ENCODE assay signal across 25 mouse cellular contexts in the genomic region with DNA sequence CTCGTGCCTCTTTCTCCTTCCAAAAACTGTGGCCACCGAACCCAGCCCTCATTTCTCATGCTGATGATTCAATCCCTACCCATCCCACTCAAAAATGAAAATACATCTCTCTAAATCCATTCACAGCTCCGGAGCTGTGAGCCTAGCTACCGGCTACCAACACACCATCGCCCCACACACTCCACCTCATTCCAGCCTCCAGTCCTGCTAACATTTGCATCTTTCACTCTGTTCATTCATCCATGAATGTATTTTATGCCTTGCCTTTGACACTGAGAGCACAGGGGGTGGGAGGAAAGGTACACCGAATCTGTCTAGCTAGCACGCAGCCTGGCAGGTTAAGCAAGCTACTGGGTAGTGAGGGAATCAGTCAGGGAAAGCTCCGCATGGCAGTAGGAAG. TPM values are rescaled to one million over a fixed set of nuclear protein-coding genes. Genes with fewer than 3 reads are reported as not detected.
A peak's percentile ranks its signal among the peaks of the same experiment; 100 is the strongest.
DNase-seq lines count a peak whose midpoint lies in the region; ATAC-seq lines count a peak whose summit lies in the region.
"Had no signal": no experiment of that assay in that cellular context is flagged by ENCODE, and none has a peak within 500 bp of the region (broad histone marks: within the 10 kb centered on the region; RNA-seq: fewer than 3 reads in every experiment).

No protein-coding gene starts in this region.

- H3K27me3 ChIP-seq in kidney, embryonic 15.5 days = no peaks in the 10 kb centered on the region
- H3K27me3 ChIP-seq: forebrain, embryonic 12.5 days had no signal

- no peaks in the 10 kb centered on the region for H3K9me3 ChIP-seq in kidney, embryonic 15.5 days (replicated peaks)
- H3K9me3 ChIP-seq: forebrain, embryonic 12.5 days; heart, embryonic 10.5 days had no signal

- H3K9ac ChIP-seq in kidney, embryonic 15.5 days = no peak overlapping the region
- H3K9ac ChIP-seq: forebrain, embryonic 12.5 days; hindbrain, embryonic 14.5 days had no signal

- ATAC-seq in kidney, embryonic 15.5 days (replicated peaks; ENCODE audit: low FRiP score) = no peak
- ATAC-seq: inflammation-experienced regulatory T-cells, adult 6 months had no signal

- H3K36me3 ChIP-seq in kidney, embryonic 15.5 days = no peaks in the 10 kb centered on the region
- H3K36me3 ChIP-seq: forebrain, embryonic 12.5 days; heart, embryonic 10.5 days had no signal

- no peak overlapping the region for H3K4me3 ChIP-seq in kidney, embryonic 15.5 days (replicated peaks)
- H3K4me3 ChIP-seq: forebrain, embryonic 12.5 days; heart, embryonic 10.5 days; layer of hippocampus, adult 2 months had no signal

- H3K4me2 ChIP-seq in kidney, embryonic 15.5 days = no peak overlapping the region
- H3K4me2 ChIP-seq: forebrain, embryonic 12.5 days; hindbrain, embryonic 14.5 days had no signal

- 70% methylated on average over 8 of the region's 8 CpGs for WGBS in kidney, embryonic 15.5 days

- peaks cover 41% of the 10 kb centered on the region for H3K4me1 ChIP-seq in kidney, embryonic 15.5 days

- H3K27ac ChIP-seq in kidney, embryonic 15.5 days = no peak overlapping the region
- H3K27ac ChIP-seq: forebrain, embryonic 12.5 days; heart, embryonic 10.5 days; hindbrain, embryonic 14.5 days; layer of hippocampus, adult 2 months; stomach, postnatal 0 days had no signal

- DNase-seq in frontal cortex, postnatal 36 days (ENCODE audit: low spot score in 2 of 2) = peak; percentile 55 to 59
- DNase-seq in frontal cortex, postnatal 14 days (ENCODE audit: low spot score in 2 of 2) = no peak
- DNase-seq in kidney, postnatal 14 days = peak; percentile 36
- DNase-seq in right cerebral cortex, postnatal 25 days = peak; percentile 27
- no peak for DNase-seq in right cerebral cortex, postnatal 10 days (ENCODE audit: low spot score in 2 of 2)
- no peak for DNase-seq in cerebellum, adult 11 months
- DNase-seq: adrenal gland, postnatal 25 days; cerebellum, adult 18-20 months; cerebellum, postnatal 14 days; gastrocnemius, postnatal 36 days; heart, postnatal 4 days; kidney, postnatal 25 days; lung, postnatal 4 days; midbrain, embryonic 14.5 days had no signal

RNA-seq across cellular contexts. Expression of a gene that starts 3.0 kb away (rescaled TPM):
- polyA plus RNA-seq in kidney, embryonic 15.5 days (2015; fragmentation: Nextera tagmentation; extraction: Ambion mirVana) = 1.2 and 1.8 TPM in 2 replicates
- polyA plus RNA-seq: neural tube, embryonic 11.5 days had no signal

RNA-seq across cellular contexts. Expression of a gene that starts 3.1 kb away (rescaled TPM):
- 289 and 314 TPM in 2 replicates for polyA plus RNA-seq in kidney, embryonic 15.5 days (2015; fragmentation: Nextera tagmentation; extraction: Ambion mirVana)

RNA-seq across cellular contexts. Expression of a gene that starts 42.8 kb away (rescaled TPM):
- 0.05 TPM in 2 replicates for polyA plus RNA-seq in kidney, embryonic 15.5 days (2015; fragmentation: Nextera tagmentation; extraction: Ambion mirVana)
- polyA plus RNA-seq: heart, embryonic 10.5 days; inflammation-experienced regulatory T-cells, adult 6 months; limb, embryonic 11.5 days; liver, adult 2 months; liver, embryonic 16.5 days had no signal

Comparison
In these comparisons a context has a peak if more than half of its experiments do, and no peak if none do; other contexts are left out.
1. DNase-seq: peak in frontal cortex, postnatal 36 days (2 of 2), kidney, postnatal 14 days (single experiment) and right cerebral cortex, postnatal 25 days (single experiment); none in frontal cortex, postnatal 14 days (0 of 2), right cerebral cortex, postnatal 10 days (0 of 2) and cerebellum, adult 11 months (single experiment).